Mouse (Mus musculus): Measurements from ENCODE around the gene E2f7. TPM values are rescaled to one million over a fixed set of nuclear protein-coding genes. Genes with fewer than 3 reads are reported as not detected.

Gene E2f7
- polyA plus RNA-seq (2014; fragmentation: Nextera tagmentation; extraction: Ambion mirVana): 3.2 and 6.9 TPM in 2 replicates

GRCm38 (mm10) chr10:110744686-110745639 lies at the start of gene E2f7:
Gene E2f7 (plus strand): TSS chr10:110745439.
- Histone ChIP-seq H3K9ac (replicated peaks; ENCODE audit: low read length) (peak within 1 kb of the TSS; percentile 71), H3K36me3 (ENCODE audit: control insufficient read depth, insufficient read depth, low read length) (0 out of 2 replicates have a peak, but pooled peaks cover 5% of the 10 kb centered on the region), H3K4me1 (ENCODE audit: control insufficient read depth, insufficient read depth, low read length) (0 out of 2 replicates have a peak, but pooled peaks cover 5% of the 10 kb centered on the region), H3K4me3 (replicated peaks; ENCODE audit: low read depth, low read length) (peak within 1 kb of the TSS; percentile 76), H3K9me3 (ENCODE audit: control insufficient read depth, low read length) (no peaks in the 10 kb centered on the region), H3K4me2 (ENCODE audit: low read length) (peak within 1 kb of the TSS; percentile 96), H3K27me3 (ENCODE audit: control insufficient read depth, insufficient read depth, low read length) (no peaks in the 10 kb centered on the region), H3K27ac (replicated peaks; ENCODE audit: low read depth, low read length) (peak within 1 kb of the TSS; percentile 83)
- WGBS: under 1% methylated on average over 97 of the region's 98 CpGs
- peak; percentile 98 for DNase-seq
- ATAC-seq (ENCODE audit: low FRiP score, low TSS enrichment): peak; percentile 99

- no peaks in the 10 kb centered on the region for H3K9me3 ChIP-seq (ENCODE audit: control insufficient read depth, low read length)
- H3K4me3 ChIP-seq (replicated peaks; ENCODE audit: low read depth, low read length): no peak overlapping the region
- H3K9ac ChIP-seq (replicated peaks; ENCODE audit: low read length): no peak overlapping the region
- no peaks in the 10 kb centered on the region for H3K36me3 ChIP-seq (ENCODE audit: control insufficient read depth, insufficient read depth, low read length)
- H3K27ac ChIP-seq (replicated peaks; ENCODE audit: low read depth, low read length): no peak overlapping the region
- no peak for DNase-seq
- no peak overlapping the region for H3K4me2 ChIP-seq (ENCODE audit: low read length)
- ATAC-seq (ENCODE audit: low FRiP score, low TSS enrichment): no peak
- H3K27me3 ChIP-seq (ENCODE audit: control insufficient read depth, insufficient read depth, low read length): no peaks in the 10 kb centered on the region
- no peaks in the 10 kb centered on the region for H3K4me1 ChIP-seq (ENCODE audit: control insufficient read depth, insufficient read depth, low read length)
- WGBS: 73% methylated on average over 1 of the region's 1 CpGs
These were observed 44.0 kb upstream of the E2f7 start for GRCm38 (mm10) chr10:110701276-110701675.

- no peak overlapping the region for H3K27ac ChIP-seq (replicated peaks; ENCODE audit: low read depth, low read length)
- H3K27me3 ChIP-seq (ENCODE audit: control insufficient read depth, insufficient read depth, low read length): no peaks in the 10 kb centered on the region
- H3K4me1 ChIP-seq (ENCODE audit: control insufficient read depth, insufficient read depth, low read length): no peaks in the 10 kb centered on the region
- H3K9ac ChIP-seq (replicated peaks; ENCODE audit: low read length): no peak overlapping the region
- no peak for ATAC-seq (ENCODE audit: low FRiP score, low TSS enrichment)
- no peak overlapping the region for H3K4me2 ChIP-seq (ENCODE audit: low read length)
- H3K36me3 ChIP-seq (ENCODE audit: control insufficient read depth, insufficient read depth, low read length): no peaks in the 10 kb centered on the region
- H3K4me3 ChIP-seq (replicated peaks; ENCODE audit: low read depth, low read length): no peak overlapping the region
- no peaks in the 10 kb centered on the region for H3K9me3 ChIP-seq (ENCODE audit: control insufficient read depth, low read length)
- WGBS: 58% methylated on average over 9 of the region's 9 CpGs
- peak; percentile 18 for DNase-seq
These were observed 39.6 kb upstream of the E2f7 start for GRCm38 (mm10) chr10:110705672-110706071.

GRCm38 (mm10) chr10:110707390-110708113 lies 37.7 kb upstream of the E2f7 start:
- Histone ChIP-seq H3K4me1 (ENCODE audit: control insufficient read depth, insufficient read depth, low read length) (no peaks in the 10 kb centered on the region), H3K27ac (replicated peaks; ENCODE audit: low read depth, low read length) (no peak overlapping the region), H3K36me3 (ENCODE audit: control insufficient read depth, insufficient read depth, low read length) (no peaks in the 10 kb centered on the region), H3K4me2 (ENCODE audit: low read length) (no peak overlapping the region), H3K27me3 (ENCODE audit: control insufficient read depth, insufficient read depth, low read length) (no peaks in the 10 kb centered on the region), H3K9ac (replicated peaks; ENCODE audit: low read length) (no peak overlapping the region), H3K9me3 (ENCODE audit: control insufficient read depth, low read length) (no peaks in the 10 kb centered on the region), H3K4me3 (replicated peaks; ENCODE audit: low read depth, low read length) (no peak overlapping the region)
- ATAC-seq (ENCODE audit: low FRiP score, low TSS enrichment): no peak; the same call in 1 of the 2 replicates
- 59% methylated on average over 16 of the region's 16 CpGs for WGBS
- DNase-seq: peak; percentile 72

- Histone ChIP-seq H3K27me3 (ENCODE audit: control insufficient read depth, insufficient read depth, low read length) (no peaks in the 10 kb centered on the region), H3K36me3 (ENCODE audit: control insufficient read depth, insufficient read depth, low read length) (no peaks in the 10 kb centered on the region), H3K4me1 (ENCODE audit: control insufficient read depth, insufficient read depth, low read length) (no peaks in the 10 kb centered on the region), H3K9me3 (ENCODE audit: control insufficient read depth, low read length) (no peaks in the 10 kb centered on the region), H3K4me3 (replicated peaks; ENCODE audit: low read depth, low read length) (no peak overlapping the region), H3K4me2 (ENCODE audit: low read length) (no peak overlapping the region), H3K9ac (replicated peaks; ENCODE audit: low read length) (no peak overlapping the region), H3K27ac (replicated peaks; ENCODE audit: low read depth, low read length) (no peak overlapping the region)
- WGBS: 74% methylated on average over 10 of the region's 10 CpGs
- DNase-seq (no peak), ATAC-seq (ENCODE audit: low FRiP score, low TSS enrichment) (no peak)
These were observed 28.4 kb upstream of the E2f7 start for GRCm38 (mm10) chr10:110716887-110717286.

GRCm38 (mm10) chr10:110726431-110726830 lies 18.8 kb upstream of the E2f7 start:
- no peak overlapping the region for H3K4me3 ChIP-seq (replicated peaks; ENCODE audit: low read depth, low read length)
- no peaks in the 10 kb centered on the region for H3K27me3 ChIP-seq (ENCODE audit: control insufficient read depth, insufficient read depth, low read length)
- H3K9ac ChIP-seq (replicated peaks; ENCODE audit: low read length): no peak overlapping the region
- H3K4me2 ChIP-seq (ENCODE audit: low read length): no peak overlapping the region
- no peaks in the 10 kb centered on the region for H3K9me3 ChIP-seq (ENCODE audit: control insufficient read depth, low read length)
- no peak for ATAC-seq (ENCODE audit: low FRiP score, low TSS enrichment)
- H3K4me1 ChIP-seq (ENCODE audit: control insufficient read depth, insufficient read depth, low read length): no peaks in the 10 kb centered on the region
- 88% methylated on average over 15 of the region's 15 CpGs for WGBS
- H3K27ac ChIP-seq (replicated peaks; ENCODE audit: low read depth, low read length): no peak overlapping the region
- no peaks in the 10 kb centered on the region for H3K36me3 ChIP-seq (ENCODE audit: control insufficient read depth, insufficient read depth, low read length)
- no peak for DNase-seq

GRCm38 (mm10) chr10:110727816-110728215 lies 17.4 kb upstream of the E2f7 start:
- WGBS: 60% methylated on average over 4 of the region's 4 CpGs
- Histone ChIP-seq H3K4me1 (ENCODE audit: control insufficient read depth, insufficient read depth, low read length) (no peaks in the 10 kb centered on the region), H3K27ac (replicated peaks; ENCODE audit: low read depth, low read length) (no peak overlapping the region), H3K9me3 (ENCODE audit: control insufficient read depth, low read length) (no peaks in the 10 kb centered on the region), H3K4me2 (ENCODE audit: low read length) (no peak overlapping the region), H3K9ac (replicated peaks; ENCODE audit: low read length) (no peak overlapping the region), H3K4me3 (replicated peaks; ENCODE audit: low read depth, low read length) (no peak overlapping the region), H3K36me3 (ENCODE audit: control insufficient read depth, insufficient read depth, low read length) (no peaks in the 10 kb centered on the region), H3K27me3 (ENCODE audit: control insufficient read depth, insufficient read depth, low read length) (no peaks in the 10 kb centered on the region)
- DNase-seq: peak; percentile 50
- no peak for ATAC-seq (ENCODE audit: low FRiP score, low TSS enrichment)

- no peak for ATAC-seq (ENCODE audit: low FRiP score, low TSS enrichment)
These were observed 11.9 kb upstream of the E2f7 start for GRCm38 (mm10) chr10:110733343-110733742.

More at GRCm38 (mm10) chr10:110733343-110733742, 11.9 kb upstream of the E2f7 start:
- no peak overlapping the region for H3K4me3 ChIP-seq (replicated peaks; ENCODE audit: low read depth, low read length)
- peak; percentile 81 for DNase-seq
- no peaks in the 10 kb centered on the region for H3K27me3 ChIP-seq (ENCODE audit: control insufficient read depth, insufficient read depth, low read length)
- H3K4me2 ChIP-seq (ENCODE audit: low read length): no peak overlapping the region
- no peak overlapping the region for H3K27ac ChIP-seq (replicated peaks; ENCODE audit: low read depth, low read length)
- no peaks in the 10 kb centered on the region for H3K4me1 ChIP-seq (ENCODE audit: control insufficient read depth, insufficient read depth, low read length)
- H3K36me3 ChIP-seq (ENCODE audit: control insufficient read depth, insufficient read depth, low read length): no peaks in the 10 kb centered on the region
- WGBS: 23% methylated on average over 6 of the region's 6 CpGs
- no peaks in the 10 kb centered on the region for H3K9me3 ChIP-seq (ENCODE audit: control insufficient read depth, low read length)
- no peak overlapping the region for H3K9ac ChIP-seq (replicated peaks; ENCODE audit: low read length)

Measured in midbrain, embryonic 14.5 days (tissue).